ENCODE assay signal across 12 mouse cellular contexts in the genomic region with DNA sequence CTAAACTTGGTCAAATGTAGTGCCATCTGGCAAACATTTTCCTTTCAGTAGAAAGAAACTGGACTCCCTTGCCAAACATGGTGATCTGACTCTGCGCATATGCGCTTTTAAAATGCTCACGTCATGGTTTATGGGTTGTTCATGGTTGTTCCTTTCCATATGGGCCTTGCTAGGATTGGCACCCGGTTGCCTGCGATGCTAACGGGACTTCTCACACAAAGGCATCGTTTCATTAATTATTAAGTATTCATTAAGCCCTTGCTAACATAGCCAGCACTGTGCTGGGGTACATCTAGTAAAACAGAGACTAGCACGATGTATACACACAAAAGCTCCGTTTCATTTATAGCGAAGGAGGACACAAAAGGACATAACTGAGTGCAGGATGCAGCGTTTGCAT. TPM values are rescaled to one million over a fixed set of nuclear protein-coding genes. Genes with fewer than 3 reads are reported as not detected.
DNase-seq lines count a peak whose midpoint lies in the region; ATAC-seq and TF ChIP-seq lines count a peak whose summit lies in the region.
"Had no signal": no experiment of that assay in that cellular context is flagged by ENCODE, and none has a peak within 500 bp of the region (broad histone marks: within the 10 kb centered on the region; RNA-seq: fewer than 3 reads in every experiment).

No protein-coding gene starts in this region.

- no peak overlapping the region for H3K9ac ChIP-seq in midbrain, embryonic 12.5 days (replicated peaks)
- H3K9ac ChIP-seq in midbrain, postnatal 0 days (replicated peaks; ENCODE audit: low read length, poor library complexity, severe bottlenecking) = no peak overlapping the region
- H3K9ac ChIP-seq in hindbrain, embryonic 12.5 days = no peak overlapping the region; the same call in 1 of the 2 replicates
- H3K9ac ChIP-seq in hindbrain, postnatal 0 days (replicated peaks; ENCODE audit: low read length) = no peak overlapping the region
- no peak overlapping the region for H3K9ac ChIP-seq in neural tube, embryonic 14.5 days (replicated peaks; ENCODE audit: low read depth, low read length)
- H3K9ac ChIP-seq: embryonic facial prominence, embryonic 15.5 days; heart, embryonic 15.5 days; limb, embryonic 15.5 days; liver, embryonic 15.5 days had no signal

- H3K4me2 ChIP-seq in midbrain, embryonic 12.5 days (replicated peaks) = no peak overlapping the region
- no peak overlapping the region for H3K4me2 ChIP-seq in midbrain, postnatal 0 days (ENCODE audit: low read depth, low read length, poor library complexity, severe bottlenecking)
- no peak overlapping the region for H3K4me2 ChIP-seq in hindbrain, embryonic 12.5 days (replicated peaks)
- no peak overlapping the region for H3K4me2 ChIP-seq in hindbrain, postnatal 0 days (ENCODE audit: low read depth, low read length)
- no peak overlapping the region for H3K4me2 ChIP-seq in neural tube, embryonic 14.5 days (ENCODE audit: low read depth, low read length)
- H3K4me2 ChIP-seq: embryonic facial prominence, embryonic 15.5 days; heart, embryonic 15.5 days; limb, embryonic 15.5 days; liver, embryonic 15.5 days had no signal

- no peak for DNase-seq in midbrain, postnatal 0 days (ENCODE audit: low spot score)
- no peak for DNase-seq in hindbrain, postnatal 0 days (ENCODE audit: low spot score)
- DNase-seq in layer of hippocampus, adult 9-11 months = no peak
- DNase-seq in adrenal gland, postnatal 4 days (ENCODE audit: low spot score in 2 of 2) = no peak
- DNase-seq: adrenal gland, adult 8-10 months had no signal

- peak; percentile 70; the same call in 1 of the 2 replicates for ATAC-seq in midbrain, embryonic 12.5 days (ENCODE audit: low FRiP score, low read depth)
- ATAC-seq in midbrain, postnatal 0 days (ENCODE audit: low FRiP score) = no peak
- ATAC-seq in hindbrain, embryonic 12.5 days (ENCODE audit: low FRiP score) = peak; percentile 73
- ATAC-seq in hindbrain, postnatal 0 days = peak; percentile 50
- peak; percentile 91 for ATAC-seq in neural tube, embryonic 14.5 days (ENCODE audit: low read depth)

- no peak overlapping the region for H3K4me3 ChIP-seq in midbrain, embryonic 12.5 days
- no peak overlapping the region for H3K4me3 ChIP-seq in midbrain, postnatal 0 days (ENCODE audit: low read depth, low read length)
- H3K4me3 ChIP-seq in hindbrain, embryonic 12.5 days = no peak overlapping the region
- no peak overlapping the region for H3K4me3 ChIP-seq in hindbrain, postnatal 0 days (ENCODE audit: low read length)
- H3K4me3 ChIP-seq in neural tube, embryonic 14.5 days (ENCODE audit: low read depth, low read length) = no peak overlapping the region
- H3K4me3 ChIP-seq: embryonic facial prominence, embryonic 15.5 days; heart, embryonic 15.5 days; limb, embryonic 15.5 days; liver, embryonic 15.5 days had no signal

- no peaks in the 10 kb centered on the region for H3K9me3 ChIP-seq in midbrain, embryonic 12.5 days
- H3K9me3 ChIP-seq in midbrain, postnatal 0 days (ENCODE audit: low read length) = no peaks in the 10 kb centered on the region
- no peaks in the 10 kb centered on the region for H3K9me3 ChIP-seq in hindbrain, embryonic 12.5 days (replicated peaks)
- H3K9me3 ChIP-seq in hindbrain, postnatal 0 days (ENCODE audit: low read length) = no peaks in the 10 kb centered on the region
- H3K9me3 ChIP-seq in neural tube, embryonic 14.5 days (ENCODE audit: control insufficient read depth, low read length) = no peaks in the 10 kb centered on the region
- H3K9me3 ChIP-seq: embryonic facial prominence, embryonic 15.5 days; heart, embryonic 15.5 days; limb, embryonic 15.5 days; liver, embryonic 15.5 days had no signal

- TF ChIP-seq CTCF in midbrain, postnatal 0 days (IDR thresholded peaks at IDR 0.05) = no peak
- TF ChIP-seq CTCF in hindbrain, postnatal 0 days (IDR thresholded peaks at IDR 0.05; ENCODE audit: low read depth) = no peak

- no peaks in the 10 kb centered on the region for H3K4me1 ChIP-seq in midbrain, embryonic 12.5 days
- H3K4me1 ChIP-seq in midbrain, postnatal 0 days (ENCODE audit: insufficient read depth, low read length) = no peaks in the 10 kb centered on the region
- H3K4me1 ChIP-seq in hindbrain, embryonic 12.5 days = no peaks in the 10 kb centered on the region
- no peaks in the 10 kb centered on the region for H3K4me1 ChIP-seq in hindbrain, postnatal 0 days (ENCODE audit: insufficient read depth, low read length)
- no peaks in the 10 kb centered on the region for H3K4me1 ChIP-seq in neural tube, embryonic 14.5 days (ENCODE audit: control insufficient read depth, insufficient read depth, low read length)
- H3K4me1 ChIP-seq: embryonic facial prominence, embryonic 15.5 days; heart, embryonic 15.5 days; limb, embryonic 15.5 days; liver, embryonic 15.5 days had no signal

- 85% methylated on average over 11 of the region's 11 CpGs for WGBS in midbrain, embryonic 12.5 days
- WGBS in midbrain, postnatal 0 days = 80% methylated on average over 11 of the region's 11 CpGs
- WGBS in hindbrain, embryonic 12.5 days = 83% methylated on average over 11 of the region's 11 CpGs
- 77% methylated on average over 11 of the region's 11 CpGs for WGBS in hindbrain, postnatal 0 days
- WGBS in neural tube, embryonic 14.5 days = 57% methylated on average over 11 of the region's 11 CpGs

- no peak overlapping the region for H3K27ac ChIP-seq in midbrain, embryonic 12.5 days (replicated peaks)
- H3K27ac ChIP-seq in midbrain, postnatal 0 days (ENCODE audit: low read depth, low read length) = no peak overlapping the region
- no peak overlapping the region for H3K27ac ChIP-seq in hindbrain, embryonic 12.5 days
- H3K27ac ChIP-seq in hindbrain, postnatal 0 days = no peak overlapping the region
- H3K27ac ChIP-seq in neural tube, embryonic 14.5 days (ENCODE audit: low read depth, low read length) = peak overlapping the region; percentile 55; the same call in 1 of the 2 replicates
- H3K27ac ChIP-seq: embryonic facial prominence, embryonic 15.5 days; heart, embryonic 15.5 days; limb, embryonic 15.5 days; liver, embryonic 15.5 days had no signal

- peaks cover 39% of the 10 kb centered on the region for H3K36me3 ChIP-seq in midbrain, embryonic 12.5 days
- peaks cover 27% of the 10 kb centered on the region for H3K36me3 ChIP-seq in midbrain, postnatal 0 days (ENCODE audit: insufficient read depth, low read length)
- H3K36me3 ChIP-seq in hindbrain, embryonic 12.5 days = peaks cover 31% of the 10 kb centered on the region
- peaks cover 23% of the 10 kb centered on the region for H3K36me3 ChIP-seq in hindbrain, postnatal 0 days (ENCODE audit: insufficient read depth, low read length)
- H3K36me3 ChIP-seq in neural tube, embryonic 14.5 days (ENCODE audit: control insufficient read depth, insufficient read depth, low read length) = peaks cover 17% of the 10 kb centered on the region; the same call in 1 of the 2 replicates

- no peaks in the 10 kb centered on the region for H3K27me3 ChIP-seq in midbrain, embryonic 12.5 days
- H3K27me3 ChIP-seq in midbrain, postnatal 0 days (ENCODE audit: insufficient read depth, low read length) = no peaks in the 10 kb centered on the region
- H3K27me3 ChIP-seq in hindbrain, embryonic 12.5 days = no peaks in the 10 kb centered on the region
- no peaks in the 10 kb centered on the region for H3K27me3 ChIP-seq in hindbrain, postnatal 0 days (ENCODE audit: insufficient read depth, low read length)
- no peaks in the 10 kb centered on the region for H3K27me3 ChIP-seq in neural tube, embryonic 14.5 days (ENCODE audit: control insufficient read depth, insufficient read depth, low read length)
- H3K27me3 ChIP-seq: embryonic facial prominence, embryonic 15.5 days; heart, embryonic 15.5 days; limb, embryonic 15.5 days; liver, embryonic 15.5 days had no signal

RNA-seq across cellular contexts. Expression of gene Wdr3, which starts 27.7 kb away (rescaled TPM):
- 50.9 and 55.5 TPM in 2 replicates for polyA plus RNA-seq in midbrain, embryonic 12.5 days (2016; fragmentation: Nextera tagmentation; extraction: Ambion mirVana)
- total RNA-seq in midbrain, postnatal 0 days (2014; rRNA removed) = 13.8 and 20.0 TPM in 2 replicates
- 20.6 and 22.9 TPM in 2 replicates for polyA plus RNA-seq in midbrain, postnatal 0 days (2015; fragmentation: Nextera tagmentation; extraction: Ambion mirVana)
- 45.1 and 45.7 TPM in 2 replicates for polyA plus RNA-seq in hindbrain, embryonic 12.5 days (2016; fragmentation: Nextera tagmentation; extraction: Ambion mirVana)
- 12.4 and 16.0 TPM in 2 replicates for total RNA-seq in hindbrain, postnatal 0 days (2014; rRNA removed)
- 22.1 and 22.5 TPM in 2 replicates for polyA plus RNA-seq in hindbrain, postnatal 0 days (2015; fragmentation: Nextera tagmentation; extraction: Ambion mirVana)
- 31.0 and 39.7 TPM in 2 replicates for polyA plus RNA-seq in neural tube, embryonic 14.5 days (2014; fragmentation: Nextera tagmentation; extraction: Ambion mirVana)
- 10 to 100 TPM; 30.6 to 37.4 TPM for total RNA-seq in adrenal gland, postnatal 4 days (2021)

RNA-seq across cellular contexts. Expression of gene Gdap2, which starts 27.7 kb away (rescaled TPM):
- polyA plus RNA-seq in midbrain, embryonic 12.5 days (2016; fragmentation: Nextera tagmentation; extraction: Ambion mirVana) = 37.5 and 39.7 TPM in 2 replicates
- 33.8 and 47.3 TPM in 2 replicates for total RNA-seq in midbrain, postnatal 0 days (2014; rRNA removed)
- polyA plus RNA-seq in midbrain, postnatal 0 days (2015; fragmentation: Nextera tagmentation; extraction: Ambion mirVana) = 21.6 and 24.4 TPM in 2 replicates
- polyA plus RNA-seq in hindbrain, embryonic 12.5 days (2016; fragmentation: Nextera tagmentation; extraction: Ambion mirVana) = 37.6 and 42.1 TPM in 2 replicates
- total RNA-seq in hindbrain, postnatal 0 days (2014; rRNA removed) = 31.7 and 36.4 TPM in 2 replicates
- 28.2 and 29.9 TPM in 2 replicates for polyA plus RNA-seq in hindbrain, postnatal 0 days (2015; fragmentation: Nextera tagmentation; extraction: Ambion mirVana)
- 49.2 and 49.7 TPM in 2 replicates for polyA plus RNA-seq in neural tube, embryonic 14.5 days (2014; fragmentation: Nextera tagmentation; extraction: Ambion mirVana)
- 10 to 100 TPM; 17.4 to 20.9 TPM for total RNA-seq in adrenal gland, postnatal 4 days (2021)
